Mouse (Mus musculus): ENCODE data around the gene Cxcl12.

Gene Cxcl12

GRCm38 (mm10) chr6:117168321-117169011, at the start of gene Cxcl12:
Gene Cxcl12 (plus strand): TSS chr6:117168535.
- no peak for DNase-seq

- DNase-seq, result no peak
Measured at GRCm38 (mm10) chr6:117122074-117122473, 46.3 kb upstream of the Cxcl12 start.

DNA sequence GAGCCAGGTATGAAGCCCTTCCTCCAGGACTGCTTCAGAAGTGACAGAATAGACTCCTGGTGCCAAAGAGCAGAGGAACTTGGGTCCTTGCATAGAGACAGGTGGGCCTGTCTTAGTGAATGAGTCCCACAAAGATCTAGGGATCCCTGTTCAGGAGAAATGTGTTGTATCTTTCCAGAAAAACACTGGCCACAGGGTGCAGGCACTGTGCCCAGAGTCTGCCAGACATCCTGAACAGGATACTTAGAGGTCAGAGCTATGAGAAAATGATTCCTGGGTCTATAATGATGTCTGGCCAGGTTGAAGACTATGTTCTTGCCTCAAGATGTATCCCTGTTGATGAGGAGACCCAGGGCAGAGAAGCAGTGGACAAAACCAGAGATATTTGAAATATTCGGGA, 42.0 kb upstream of the Cxcl12 start:
- DNase-seq, result no peak

DNA sequence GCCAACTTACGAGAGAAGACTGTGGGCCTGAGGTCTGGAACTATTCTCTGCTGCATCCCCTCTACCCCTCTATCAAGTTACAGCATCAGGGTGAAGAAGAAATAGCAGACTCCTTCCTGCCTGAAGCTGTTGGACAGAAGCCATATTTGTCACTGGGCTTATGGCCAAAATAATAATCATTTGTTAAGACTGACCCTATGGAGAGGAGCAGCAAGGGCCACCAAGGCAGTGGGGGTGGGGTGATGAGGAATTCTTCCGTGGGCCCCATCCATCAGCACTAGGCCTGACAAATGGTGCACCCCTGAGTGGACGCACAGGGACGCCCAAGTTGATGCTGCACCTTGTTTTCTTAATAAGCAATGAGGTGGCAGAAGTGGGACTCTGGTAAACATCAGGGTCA, 38.9 kb upstream of the Cxcl12 start:
- no peak for DNase-seq

DNA sequence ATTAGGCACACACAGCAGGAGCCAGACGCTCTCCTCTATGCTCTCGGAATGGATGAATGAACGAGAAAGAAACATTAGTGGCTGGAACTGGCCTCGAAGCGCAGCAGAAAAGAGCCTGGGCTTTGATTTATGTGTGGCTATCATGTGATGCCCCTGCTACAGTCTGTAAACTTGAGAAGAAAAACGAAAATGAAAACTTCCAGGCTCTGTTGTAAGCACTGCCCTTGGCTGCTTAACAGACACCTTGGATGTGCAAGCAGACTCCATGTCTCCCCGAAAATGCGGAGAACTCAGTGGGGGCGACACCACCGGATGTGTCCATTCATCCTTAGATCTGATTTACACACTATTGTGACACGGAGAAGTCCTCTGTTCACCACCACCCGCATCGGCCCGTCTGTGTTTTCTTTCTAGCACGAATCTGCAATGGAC, 37.6 kb upstream of the Cxcl12 start:
- DNase-seq, result no peak

- no peak for DNase-seq
Measured at GRCm38 (mm10) chr6:117134526-117134925, 33.8 kb upstream of the Cxcl12 start.

- no peak for DNase-seq
Measured at GRCm38 (mm10) chr6:117137735-117138134, 30.6 kb upstream of the Cxcl12 start.

DNA sequence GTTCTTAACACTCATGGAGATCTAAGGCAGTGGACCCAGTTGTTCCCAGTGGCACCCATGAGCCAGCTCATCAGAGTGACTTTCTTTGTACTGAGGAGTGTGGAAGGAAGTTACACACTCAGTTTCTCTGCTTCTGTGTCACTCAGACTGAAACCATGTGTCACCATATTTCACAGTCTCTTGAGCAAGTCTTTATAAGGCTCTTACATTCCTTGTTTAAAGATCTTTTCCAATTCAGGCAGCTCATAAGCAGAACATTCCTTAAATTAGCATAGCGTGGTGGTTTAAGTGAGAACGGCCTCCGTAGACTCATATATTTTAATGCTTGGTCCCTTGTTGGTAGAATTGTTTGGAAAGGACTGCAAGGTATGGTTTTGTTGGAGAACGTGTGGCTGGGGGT, 27.4 kb upstream of the Cxcl12 start:
- DNase-seq, result no peak

GRCm38 (mm10) chr6:117146951-117147350, 21.4 kb upstream of the Cxcl12 start:
- no peak for DNase-seq

- no peak for DNase-seq
Measured at GRCm38 (mm10) chr6:117151484-117152149, 16.7 kb upstream of the Cxcl12 start.

DNA sequence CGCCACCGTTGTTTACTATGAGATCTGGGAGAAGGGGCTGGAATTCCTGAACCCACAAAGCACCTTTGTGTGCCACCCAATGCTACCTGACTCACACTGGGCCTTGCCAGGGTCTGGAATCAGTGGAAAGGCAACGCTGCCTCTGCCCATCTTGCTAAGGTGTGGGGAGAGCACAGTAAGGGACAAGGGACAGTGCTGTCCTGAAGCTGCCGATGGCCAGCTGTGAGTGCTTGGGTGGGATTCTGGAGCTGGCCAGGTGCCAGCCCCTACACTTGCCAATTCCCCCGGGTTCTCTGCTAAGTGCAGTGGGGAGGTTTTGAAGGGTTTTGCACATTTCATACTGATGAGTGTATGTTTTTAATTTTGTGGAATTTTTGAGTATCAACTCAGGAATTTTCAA, 15.3 kb upstream of the Cxcl12 start:
- no peak for DNase-seq

DNA sequence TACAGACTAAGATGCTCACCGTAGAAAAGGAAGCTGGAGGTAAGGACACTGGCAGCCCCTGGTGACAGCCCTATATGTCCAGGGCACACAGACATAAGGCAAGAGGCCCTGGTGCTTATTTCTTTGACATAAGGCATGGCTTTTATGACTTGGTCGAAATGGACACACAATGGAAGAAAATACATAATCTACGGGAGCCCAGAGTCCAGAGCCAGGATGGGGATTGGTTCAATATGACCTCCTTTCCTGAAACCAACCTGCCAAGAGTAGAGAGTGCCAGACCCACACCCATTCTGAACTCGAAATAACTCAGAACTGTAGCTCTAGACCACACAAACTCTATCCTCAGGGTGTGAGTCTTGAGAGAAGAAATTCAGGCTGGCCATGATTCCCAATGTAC, 11.5 kb upstream of the Cxcl12 start:
- no peak for DNase-seq

DNA sequence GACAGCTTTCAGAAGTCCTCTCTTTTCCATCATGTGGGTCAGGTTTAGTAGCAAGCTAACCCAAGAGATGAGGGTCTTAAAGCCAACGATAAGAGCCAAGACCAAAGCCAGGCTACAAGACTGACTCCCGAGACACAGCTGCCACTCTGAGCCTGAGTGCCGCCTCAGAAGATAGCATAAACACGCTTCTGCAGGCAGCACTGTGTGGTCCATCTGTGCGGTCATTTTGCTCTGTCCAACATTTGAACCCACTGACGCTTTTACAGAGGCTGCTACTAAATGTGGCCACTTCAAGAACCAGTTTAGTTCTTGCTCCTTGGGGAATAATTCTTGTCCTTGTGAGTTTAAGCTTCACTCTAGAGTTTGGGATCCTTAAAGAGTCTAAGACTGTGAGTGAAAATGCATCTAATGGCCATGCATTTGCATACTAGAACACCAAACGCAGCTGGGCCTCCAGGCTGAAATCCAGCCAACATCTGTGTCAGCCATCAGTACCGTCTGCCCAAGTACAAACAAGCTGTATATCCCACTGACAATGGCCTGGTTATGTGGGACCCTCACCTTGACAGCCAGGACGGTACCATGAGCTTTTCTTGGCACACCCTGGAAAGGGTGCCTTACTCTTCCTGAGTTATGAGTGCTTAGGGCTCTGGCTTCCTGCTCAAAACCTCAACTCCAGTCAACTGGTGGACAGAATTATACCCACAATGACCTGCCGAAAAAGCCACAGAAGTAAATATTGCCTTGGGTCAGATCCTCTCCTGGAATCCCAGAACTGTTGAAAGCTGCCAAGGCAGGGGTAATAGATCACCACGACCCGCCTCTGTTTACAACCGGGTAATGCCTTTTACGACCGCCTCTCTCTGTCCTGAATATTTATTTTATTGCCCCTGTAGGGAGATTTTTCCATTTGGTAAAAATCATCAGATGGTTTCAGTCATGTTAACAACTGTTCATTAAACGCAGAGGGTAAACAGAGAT, 8.3 kb upstream of the Cxcl12 start:
- DNase-seq, result no peak

- no peak for DNase-seq
Measured at GRCm38 (mm10) chr6:117163486-117163885, 4.8 kb upstream of the Cxcl12 start.

GRCm38 (mm10) chr6:117166581-117167425, 1.5 kb upstream of the Cxcl12 start:
- peak; percentile 77 for DNase-seq

- DNase-seq, result no peak
Measured at GRCm38 (mm10) chr6:117167426-117167730, 957 bp upstream of the Cxcl12 start.

DNA sequence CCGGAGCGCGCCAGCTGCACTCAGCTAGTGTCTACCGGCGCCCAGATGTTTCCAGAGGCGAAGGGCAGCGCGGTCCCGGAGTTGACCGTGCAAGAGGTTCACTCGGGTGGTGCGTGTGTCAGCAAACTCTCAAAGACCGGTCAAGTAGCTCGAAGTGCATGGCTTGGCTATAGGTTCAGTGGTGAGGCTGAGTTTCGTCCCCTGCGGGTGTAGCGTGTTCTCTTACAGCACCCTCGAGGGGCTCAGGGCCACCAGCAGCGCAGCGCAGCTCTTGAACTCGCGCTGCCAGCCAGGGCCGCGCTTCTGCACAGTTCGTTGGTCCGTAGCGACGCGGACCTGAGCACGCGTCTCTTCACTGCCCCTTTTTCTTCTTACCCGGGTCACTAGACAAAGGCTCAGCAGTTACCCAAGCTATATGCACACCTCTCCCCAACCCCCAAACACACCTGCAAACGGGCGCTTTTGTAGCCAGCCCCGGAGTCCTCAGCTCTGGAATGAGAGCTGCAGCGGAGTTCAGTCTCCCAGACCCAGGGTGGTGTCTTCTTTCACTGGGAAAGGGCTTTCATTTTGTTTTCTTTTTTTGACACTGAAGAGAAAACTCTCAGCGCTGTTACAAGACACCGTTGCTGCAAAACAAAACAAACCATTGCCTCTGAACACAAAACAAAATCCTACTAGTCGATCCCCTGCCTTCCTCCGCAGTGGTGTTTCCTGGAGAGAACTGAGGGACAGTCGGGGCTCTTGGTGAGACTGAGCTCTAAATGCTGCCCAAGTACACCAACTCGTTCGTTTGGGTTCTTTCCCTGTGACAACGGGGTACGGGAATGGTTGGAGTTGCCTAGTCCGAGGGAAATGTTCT, 945 bp downstream of the Cxcl12 start:
- DNase-seq, result no peak

DNA sequence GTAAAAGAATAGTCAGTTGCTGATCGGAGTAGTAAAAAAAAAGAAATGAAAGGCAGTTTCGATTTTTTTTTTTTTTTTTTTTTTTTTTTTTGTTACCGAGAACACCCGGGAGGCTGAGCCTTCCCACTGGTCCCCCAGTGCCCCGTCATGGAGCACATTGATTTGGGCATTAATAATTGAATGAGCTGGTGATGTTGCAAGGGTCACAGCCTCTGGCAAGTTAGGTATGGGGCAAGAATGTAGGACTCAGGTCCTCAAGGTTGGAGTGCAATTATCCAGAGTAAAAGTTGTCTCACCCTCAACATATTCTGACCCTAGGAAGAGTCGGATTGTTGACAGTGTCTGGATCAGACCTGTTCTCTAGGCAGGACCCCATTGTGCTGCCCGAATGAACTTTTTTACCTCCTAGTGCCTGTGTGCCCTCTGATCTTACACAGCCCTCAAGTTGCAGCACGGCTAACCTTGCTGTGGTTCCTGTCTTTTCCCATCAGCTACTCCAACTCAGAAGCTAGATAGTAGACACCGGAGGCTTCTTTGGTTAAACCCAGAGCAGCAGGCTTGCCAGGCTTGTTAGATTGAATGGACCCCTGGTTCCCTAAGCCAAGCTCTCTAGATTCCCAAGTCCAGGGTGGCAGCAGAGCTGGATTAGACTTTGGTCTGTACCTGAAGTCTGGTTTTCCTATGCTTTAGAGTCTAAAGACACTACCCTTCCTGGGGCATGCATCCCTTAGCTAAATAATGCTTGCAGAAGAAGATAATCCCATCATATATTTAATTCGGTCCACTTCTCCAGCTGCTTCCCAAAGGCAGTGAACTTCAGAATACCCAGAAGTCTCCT, 1.8 kb downstream of the Cxcl12 start:
- no peak for DNase-seq

- DNase-seq, result no peak
Measured at GRCm38 (mm10) chr6:117172358-117172757, 4.0 kb downstream of the Cxcl12 start.

GRCm38 (mm10) chr6:117173876-117174275, 5.5 kb downstream of the Cxcl12 start:
- peak; percentile 51 for DNase-seq
